Mouse (Mus musculus): ENCODE results near the gene Kcnn4.

The Kcnn4 gene

GRCm38 (mm10) chr7:24391687-24392086, 21.6 kb downstream of the Kcnn4 start:
- no peak for DNase-seq

- DNase-seq = no peak
Observed at GRCm38 (mm10) chr7:24394054-24394453, 24.0 kb downstream of the Kcnn4 start.

- no peak for DNase-seq
Observed at GRCm38 (mm10) chr7:24394475-24395161, 24.6 kb downstream of the Kcnn4 start.

- DNase-seq = no peak
Observed at GRCm38 (mm10) chr7:24396832-24397231, 26.8 kb downstream of the Kcnn4 start.

- DNase-seq = peak; percentile 61
Observed at GRCm38 (mm10) chr7:24398364-24398913, 28.4 kb downstream of the Kcnn4 start.

- DNase-seq = peak; percentile 98
Observed at GRCm38 (mm10) chr7:24399256-24400081, 29.4 kb downstream of the Kcnn4 start, which contains the start of gene Smg9. Gene Smg9 (plus strand): TSS chr7:24399619.

- no peak for DNase-seq
Observed at GRCm38 (mm10) chr7:24400082-24400452, 30.0 kb downstream of the Kcnn4 start.

- DNase-seq = peak; percentile 46
Observed at GRCm38 (mm10) chr7:24400489-24400888, 30.4 kb downstream of the Kcnn4 start.

GRCm38 (mm10) chr7:24402851-24403250, 32.8 kb downstream of the Kcnn4 start:
- no peak for DNase-seq

- peak; percentile 39 for DNase-seq
Observed at GRCm38 (mm10) chr7:24405649-24406048, 35.6 kb downstream of the Kcnn4 start.

GRCm38 (mm10) chr7:24406528-24407344, 36.7 kb downstream of the Kcnn4 start:
- peak; percentile 93 for DNase-seq

- DNase-seq = peak; percentile 53
Observed at GRCm38 (mm10) chr7:24408186-24408585, 38.1 kb downstream of the Kcnn4 start.

GRCm38 (mm10) chr7:24410123-24410522, 40.1 kb downstream of the Kcnn4 start:
- DNase-seq = no peak

- DNase-seq = no peak
Observed at GRCm38 (mm10) chr7:24410831-24411230, 40.8 kb downstream of the Kcnn4 start.

GRCm38 (mm10) chr7:24413630-24414029, 43.6 kb downstream of the Kcnn4 start:
- DNase-seq = no peak

GRCm38 (mm10) chr7:24415261-24415660, 45.2 kb downstream of the Kcnn4 start:
- DNase-seq = no peak

GRCm38 (mm10) chr7:24419579-24419978, 49.5 kb downstream of the Kcnn4 start:
- no peak for DNase-seq

- DNase-seq = peak; percentile 58
Observed at GRCm38 (mm10) chr7:24421648-24422047, 51.6 kb downstream of the Kcnn4 start.

GRCm38 (mm10) chr7:24422251-24422650, 52.2 kb downstream of the Kcnn4 start:
- peak; percentile 68 for DNase-seq

GRCm38 (mm10) chr7:24423107-24423763, 53.2 kb downstream of the Kcnn4 start:
- no peak for DNase-seq

GRCm38 (mm10) chr7:24423956-24424732, 54.1 kb downstream of the Kcnn4 start:
- DNase-seq = peak; percentile 89

- DNase-seq = no peak
Observed at GRCm38 (mm10) chr7:24425919-24426318, 55.9 kb downstream of the Kcnn4 start.

Data from cerebellum, adult 9-10 months (tissue).